18 mouse cellular contexts compared by ENCODE assay signal in genomic region chr7:29251166-29251565, GRCm38 (mm10). TPM values are rescaled to one million over a fixed set of nuclear protein-coding genes. Genes with fewer than 3 reads are reported as not detected.
A peak's percentile ranks its signal among the peaks of the same experiment; 100 is the strongest.
DNase-seq lines count a peak whose midpoint lies in the region; ATAC-seq and TF ChIP-seq lines count a peak whose summit lies in the region.
"Had no signal": no experiment of that assay in that cellular context is flagged by ENCODE, and none has a peak within 500 bp of the region (broad histone marks: within the 10 kb centered on the region; RNA-seq: fewer than 3 reads in every experiment).

No protein-coding gene starts in this region.

- no peak for TF ChIP-seq CTCF in small intestine, adult 2 months (IDR thresholded peaks at IDR 0.05; ENCODE audit: extremely low read depth, insufficient read length, insufficient replicate concordance, low read depth, low read length)
- no peak for TF ChIP-seq CTCF in cerebellum, adult 2 months (IDR thresholded peaks at IDR 0.05; ENCODE audit: borderline replicate concordance, insufficient read depth, low read depth, low read length)

- ATAC-seq in activated CD4-positive, CD25-positive, alpha-beta regulatory T cell, adult 4 months = peak; percentile 44
- ATAC-seq: hindbrain, embryonic 16.5 days; lung, postnatal 0 days; midbrain, embryonic 15.5 days had no signal

- peak overlapping the region; percentile 100 for H3K27ac ChIP-seq in small intestine, adult 2 months (ENCODE audit: insufficient read depth, low read depth, low read length)
- no peak overlapping the region for H3K27ac ChIP-seq in cerebellum, adult 2 months (ENCODE audit: insufficient read depth, low read length)
- H3K27ac ChIP-seq: forebrain, embryonic 12.5 days; heart, embryonic 13.5 days; limb, embryonic 12.5 days; liver, embryonic 15.5 days; midbrain, embryonic 15.5 days had no signal

- H3K36me3 ChIP-seq in small intestine, adult 2 months (ENCODE audit: control insufficient read depth, insufficient read depth, low read length) = peaks cover 25% of the 10 kb centered on the region
- H3K36me3 ChIP-seq: liver, embryonic 15.5 days; midbrain, embryonic 15.5 days had no signal

- DNase-seq in CD4-positive, CD25-positive, alpha-beta regulatory T cell, adult 2 months (ENCODE audit: low read depth, low spot score) = peak; percentile 45
- DNase-seq in thymus, postnatal 14 days = peak; percentile 77
- no peak for DNase-seq in cerebellum, adult 2 months
- no peak for DNase-seq in yolk sac, embryonic 10.5 days (ENCODE audit: low spot score)
- no peak for DNase-seq in ovary, postnatal 36 days (ENCODE audit: low spot score)
- DNase-seq: adrenal gland, adult 8-10 months; cerebellum, postnatal 14 days; gastrocnemius, postnatal 36 days; heart, postnatal 4 days had no signal

- TF ChIP-seq POLR2A in small intestine, adult 2 months (IDR thresholded peaks at IDR 0.05; ENCODE audit: low read depth, low read length) = no peak; the same call in 1 of the 2 replicates
- no peak for TF ChIP-seq POLR2A in cerebellum, adult 2 months (IDR thresholded peaks at IDR 0.05; ENCODE audit: borderline replicate concordance, insufficient read depth, low read length)

- peaks cover 54% of the 10 kb centered on the region; the same call in 1 of the 2 replicates for H3K4me1 ChIP-seq in small intestine, adult 2 months (ENCODE audit: control insufficient read depth, insufficient read depth, insufficient read length, low read length)
- no peaks in the 10 kb centered on the region for H3K4me1 ChIP-seq in cerebellum, adult 2 months (ENCODE audit: control insufficient read depth, insufficient read depth, low read length)

- H3K4me3 ChIP-seq in small intestine, adult 2 months (ENCODE audit: low read depth, low read length) = no peak overlapping the region
- H3K4me3 ChIP-seq in cerebellum, adult 2 months (replicated peaks; ENCODE audit: insufficient read depth, low read depth, low read length) = no peak overlapping the region
- H3K4me3 ChIP-seq: forebrain, embryonic 12.5 days; heart, embryonic 13.5 days; limb, embryonic 12.5 days; liver, embryonic 15.5 days; midbrain, embryonic 15.5 days had no signal

- WGBS in small intestine, adult 2 months = 31% methylated on average over 3 of the region's 3 CpGs
- WGBS in cerebellum, adult 2 months = 92% methylated on average over 3 of the region's 3 CpGs

- no peaks in the 10 kb centered on the region for H3K27me3 ChIP-seq in small intestine, adult 2 months (ENCODE audit: control insufficient read depth, insufficient read depth, low read length)
- no peaks in the 10 kb centered on the region for H3K27me3 ChIP-seq in cerebellum, adult 2 months (ENCODE audit: control insufficient read depth, insufficient read depth, low read length)
- H3K27me3 ChIP-seq: heart, embryonic 13.5 days; liver, embryonic 15.5 days had no signal

RNA-seq across cellular contexts. Expression of gene 2200002D01Rik, which starts 2.9 kb away (rescaled TPM):
- polyA plus RNA-seq in activated CD4-positive, CD25-positive, alpha-beta regulatory T cell, adult 4 months (2017; shearing (Covaris generic)) = 1 to 10 TPM; 2.7 to 3.6 TPM
- polyA plus RNA-seq in small intestine, adult 2 months (2012; rRNA removed) = 287 and 852 TPM in 2 replicates
- 0.38 and 0.48 TPM in 2 replicates for polyA plus RNA-seq in cerebellum, adult 2 months (2012; rRNA removed)

RNA-seq across cellular contexts. Expression of gene Yif1b, which starts 13.0 kb away (rescaled TPM):
- 10 to 100 TPM; 57.6 to 73.2 TPM for polyA plus RNA-seq in activated CD4-positive, CD25-positive, alpha-beta regulatory T cell, adult 4 months (2017; shearing (Covaris generic))
- polyA plus RNA-seq in small intestine, adult 2 months (2012; rRNA removed) = 41.8 and 49.8 TPM in 2 replicates
- 131 and 143 TPM in 2 replicates for polyA plus RNA-seq in cerebellum, adult 2 months (2012; rRNA removed)

RNA-seq across cellular contexts. Expression of gene Kcnk6, which starts 18.9 kb away (rescaled TPM):
- 1 to 10 TPM; 1.6 to 1.9 TPM for polyA plus RNA-seq in activated CD4-positive, CD25-positive, alpha-beta regulatory T cell, adult 4 months (2017; shearing (Covaris generic))
- 23.4 and 42.4 TPM in 2 replicates for polyA plus RNA-seq in small intestine, adult 2 months (2012; rRNA removed)
- polyA plus RNA-seq in cerebellum, adult 2 months (2012; rRNA removed) = 0.57 and 0.62 TPM in 2 replicates

RNA-seq across cellular contexts. Expression of gene Spint2, which starts 30.5 kb away (rescaled TPM):
- polyA plus RNA-seq in activated CD4-positive, CD25-positive, alpha-beta regulatory T cell, adult 4 months (2017; shearing (Covaris generic)) = 10 to 100 TPM; 66.6 to 70.2 TPM
- polyA plus RNA-seq in small intestine, adult 2 months (2012; rRNA removed) = 663 and 1,754 TPM in 2 replicates
- 46.2 and 54.9 TPM in 2 replicates for polyA plus RNA-seq in cerebellum, adult 2 months (2012; rRNA removed)

RNA-seq across cellular contexts. Expression of gene Catsperg1, which starts 37.3 kb away (rescaled TPM):
- under 1 TPM in 1 of 2 experiments, not detected in 1; 0.15 TPM for polyA plus RNA-seq in activated CD4-positive, CD25-positive, alpha-beta regulatory T cell, adult 4 months (2017; shearing (Covaris generic))
- polyA plus RNA-seq in small intestine, adult 2 months (2012; rRNA removed) = 0.32 and 0.53 TPM in 2 replicates
- 1.0 and 1.2 TPM in 2 replicates for polyA plus RNA-seq in cerebellum, adult 2 months (2012; rRNA removed)

Comparison
In these comparisons a context has a peak if more than half of its experiments do, and no peak if none do; other contexts are left out.
1. DNase-seq: peak in CD4-positive, CD25-positive, alpha-beta regulatory T cell, adult 2 months (single experiment) and thymus, postnatal 14 days (single experiment); none in cerebellum, adult 2 months (0 of 2), yolk sac, embryonic 10.5 days (single experiment) and ovary, postnatal 36 days (single experiment).
2. RNA of gene 2200002D01Rik, which starts 2.9 kb away (polyA plus RNA-seq): 287 to 852 TPM in small intestine, adult 2 months; 2.7 to 3.6 TPM in activated CD4-positive, CD25-positive, alpha-beta regulatory T cell, adult 4 months and 0.38 to 0.48 TPM in cerebellum, adult 2 months; every median in the first group is over 10 times any median in the second.